Mouse (Mus musculus): ENCODE data around the gene Cecr2. TPM values are rescaled to one million over a fixed set of nuclear protein-coding genes. Genes with fewer than 3 reads are reported as not detected.

Gene Cecr2
- polyA plus RNA-seq, 1 experiment = 49.8 TPM

- H3K4me3 ChIP-seq (replicated peaks; ENCODE audit: control insufficient read depth, low read depth, low read length) = no peak overlapping the region
- WGBS = 83% methylated on average over 2 of the region's 2 CpGs
- no peak for TF ChIP-seq POLR2A (IDR thresholded peaks at IDR 0.05; ENCODE audit: borderline replicate concordance, control insufficient read depth, low read depth, low read length)
- TF ChIP-seq CTCF (IDR thresholded peaks at IDR 0.05; ENCODE audit: control insufficient read depth, insufficient read depth, low read length) = no peak
- no peaks in the 10 kb centered on the region for H3K4me1 ChIP-seq (ENCODE audit: control insufficient read depth, insufficient read depth, low read length)
- no peak overlapping the region for H3K27ac ChIP-seq (ENCODE audit: control insufficient read depth, insufficient read depth, low read depth, low read length, poor library complexity)
These were observed 95.0 kb downstream of the Cecr2 start for GRCm38 (mm10) chr6:120761151-120761550.

DNA sequence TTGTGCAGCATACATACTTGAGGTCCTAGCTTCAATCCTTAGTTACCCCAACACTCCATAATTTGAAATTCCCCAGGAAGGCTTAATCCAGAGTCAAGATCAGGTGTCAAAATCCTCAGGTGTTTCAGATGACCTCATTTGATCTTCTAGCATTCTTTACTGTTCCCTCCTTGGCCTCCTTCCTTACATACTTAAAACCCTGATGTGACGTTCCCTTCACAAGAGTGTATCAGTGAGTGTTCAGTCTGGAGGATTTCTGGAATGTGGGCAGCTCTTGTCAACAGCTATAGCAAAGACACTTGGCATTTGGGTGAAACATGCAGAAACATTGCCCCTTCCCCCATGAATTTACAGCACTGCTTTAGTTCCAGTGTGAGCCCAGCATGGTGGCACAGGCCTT is 103.8 kb downstream of the Cecr2 start:
- TF ChIP-seq CTCF (IDR thresholded peaks at IDR 0.05; ENCODE audit: control insufficient read depth, insufficient read depth, low read length) (no peak), POLR2A (IDR thresholded peaks at IDR 0.05; ENCODE audit: borderline replicate concordance, control insufficient read depth, low read depth, low read length) (no peak)
- Histone ChIP-seq H3K27ac (ENCODE audit: control insufficient read depth, insufficient read depth, low read depth, low read length, poor library complexity) (no peak overlapping the region), H3K4me1 (ENCODE audit: control insufficient read depth, insufficient read depth, low read length) (no peaks in the 10 kb centered on the region), H3K4me3 (replicated peaks; ENCODE audit: control insufficient read depth, low read depth, low read length) (no peak overlapping the region)
- WGBS = 86% methylated on average over 1 of the region's 1 CpGs

- Histone ChIP-seq H3K4me3 (replicated peaks; ENCODE audit: control insufficient read depth, low read depth, low read length) (no peak overlapping the region), H3K27ac (ENCODE audit: control insufficient read depth, insufficient read depth, low read depth, low read length, poor library complexity) (no peak overlapping the region), H3K4me1 (ENCODE audit: control insufficient read depth, insufficient read depth, low read length) (no peaks in the 10 kb centered on the region)
- WGBS = 24% methylated on average over 1 of the region's 1 CpGs
- TF ChIP-seq CTCF (IDR thresholded peaks at IDR 0.05; ENCODE audit: control insufficient read depth, insufficient read depth, low read length) = no peak
- TF ChIP-seq POLR2A (IDR thresholded peaks at IDR 0.05; ENCODE audit: borderline replicate concordance, control insufficient read depth, low read depth, low read length) = no peak
These were observed 105.2 kb downstream of the Cecr2 start for GRCm38 (mm10) chr6:120771366-120771765.

DNA sequence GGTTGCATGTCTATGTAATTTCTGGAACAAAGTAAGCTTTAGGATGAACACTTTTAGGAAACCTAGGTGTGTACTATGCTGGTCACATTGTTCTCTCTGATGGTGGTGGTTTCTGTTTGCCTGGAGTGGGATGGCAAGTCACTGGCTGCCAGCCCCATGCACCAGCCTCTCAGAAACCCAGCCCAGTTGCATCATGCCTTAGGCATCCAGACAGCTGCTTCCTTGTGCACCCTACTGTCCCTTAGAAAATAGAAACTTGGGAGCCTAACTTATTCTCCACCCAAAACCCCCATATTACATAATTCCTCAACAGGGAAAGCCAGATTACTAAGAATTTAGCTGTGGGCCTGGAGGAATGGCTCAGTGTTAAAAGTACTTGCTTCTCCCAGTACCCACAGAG is 105.9 kb downstream of the Cecr2 start:
- Histone ChIP-seq H3K27ac (ENCODE audit: control insufficient read depth, insufficient read depth, low read depth, low read length, poor library complexity) (no peak overlapping the region), H3K4me3 (replicated peaks; ENCODE audit: control insufficient read depth, low read depth, low read length) (no peak overlapping the region), H3K4me1 (ENCODE audit: control insufficient read depth, insufficient read depth, low read length) (no peaks in the 10 kb centered on the region)
- no peak for TF ChIP-seq POLR2A (IDR thresholded peaks at IDR 0.05; ENCODE audit: borderline replicate concordance, control insufficient read depth, low read depth, low read length)
- no peak for TF ChIP-seq CTCF (IDR thresholded peaks at IDR 0.05; ENCODE audit: control insufficient read depth, insufficient read depth, low read length)

DNA sequence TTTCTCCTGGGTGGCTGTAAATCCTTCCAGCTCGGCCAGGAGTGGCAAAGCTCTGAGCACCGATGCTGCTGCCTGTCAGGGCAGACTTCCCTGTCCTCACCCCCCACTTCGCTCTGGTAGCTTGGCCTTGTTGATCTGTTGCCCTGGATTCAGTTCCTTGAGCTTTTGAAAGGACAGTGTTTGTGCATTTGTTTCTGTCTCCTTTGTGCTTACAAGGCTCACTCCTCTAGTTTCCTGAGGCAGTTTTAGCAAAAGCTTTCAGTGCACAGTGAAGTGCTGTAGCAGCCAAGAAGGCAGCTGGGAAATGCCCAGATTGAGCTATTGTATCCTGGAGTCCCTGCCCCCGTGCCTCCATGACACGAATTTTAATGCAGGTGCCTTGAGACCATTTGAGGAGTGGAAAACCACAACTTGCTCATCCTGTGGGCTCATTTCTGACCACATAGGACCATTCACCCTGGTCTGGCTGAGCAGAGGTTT is 107.0 kb downstream of the Cecr2 start, which contains the start of gene Slc25a18:
Gene Slc25a18 (plus strand): TSS at position 430 of the 480 bp plus-strand sequence.
- TF ChIP-seq CTCF (IDR thresholded peaks at IDR 0.05; ENCODE audit: control insufficient read depth, insufficient read depth, low read length) (no peak), POLR2A (IDR thresholded peaks at IDR 0.05; ENCODE audit: borderline replicate concordance, control insufficient read depth, low read depth, low read length) (no peak)
- WGBS = 69% methylated on average over 5 of the region's 5 CpGs
- H3K4me3 ChIP-seq (replicated peaks; ENCODE audit: control insufficient read depth, low read depth, low read length) = no peak within 1 kb of the TSS
- H3K27ac ChIP-seq (ENCODE audit: control insufficient read depth, insufficient read depth, low read depth, low read length, poor library complexity) = no peak within 1 kb of the TSS
- H3K4me1 ChIP-seq (ENCODE audit: control insufficient read depth, insufficient read depth, low read length) = no peaks in the 10 kb centered on the region

- no peaks in the 10 kb centered on the region for H3K4me1 ChIP-seq (ENCODE audit: control insufficient read depth, insufficient read depth, low read length)
- no peak overlapping the region for H3K4me3 ChIP-seq (replicated peaks; ENCODE audit: control insufficient read depth, low read depth, low read length)
- 90% methylated on average over 6 of the region's 6 CpGs for WGBS
- no peak overlapping the region for H3K27ac ChIP-seq (ENCODE audit: control insufficient read depth, insufficient read depth, low read depth, low read length, poor library complexity)
- TF ChIP-seq POLR2A (IDR thresholded peaks at IDR 0.05; ENCODE audit: borderline replicate concordance, control insufficient read depth, low read depth, low read length) (no peak), CTCF (IDR thresholded peaks at IDR 0.05; ENCODE audit: control insufficient read depth, insufficient read depth, low read length) (no peak)
These were observed 107.6 kb downstream of the Cecr2 start for GRCm38 (mm10) chr6:120773763-120774162.

GRCm38 (mm10) chr6:120776286-120776685 is 110.1 kb downstream of the Cecr2 start:
- no peak for TF ChIP-seq POLR2A (IDR thresholded peaks at IDR 0.05; ENCODE audit: borderline replicate concordance, control insufficient read depth, low read depth, low read length)
- no peak for TF ChIP-seq CTCF (IDR thresholded peaks at IDR 0.05; ENCODE audit: control insufficient read depth, insufficient read depth, low read length)
- Histone ChIP-seq H3K4me3 (replicated peaks; ENCODE audit: control insufficient read depth, low read depth, low read length) (no peak overlapping the region), H3K27ac (ENCODE audit: control insufficient read depth, insufficient read depth, low read depth, low read length, poor library complexity) (no peak overlapping the region), H3K4me1 (ENCODE audit: control insufficient read depth, insufficient read depth, low read length) (no peaks in the 10 kb centered on the region)
- 83% methylated on average over 3 of the region's 3 CpGs for WGBS

GRCm38 (mm10) chr6:120777533-120777932 is 111.4 kb downstream of the Cecr2 start:
- no peak overlapping the region for H3K4me3 ChIP-seq (replicated peaks; ENCODE audit: control insufficient read depth, low read depth, low read length)
- 88% methylated on average over 9 of the region's 9 CpGs for WGBS
- no peak overlapping the region for H3K27ac ChIP-seq (ENCODE audit: control insufficient read depth, insufficient read depth, low read depth, low read length, poor library complexity)
- H3K4me1 ChIP-seq (ENCODE audit: control insufficient read depth, insufficient read depth, low read length) = no peaks in the 10 kb centered on the region
- TF ChIP-seq POLR2A (IDR thresholded peaks at IDR 0.05; ENCODE audit: borderline replicate concordance, control insufficient read depth, low read depth, low read length) (no peak), CTCF (IDR thresholded peaks at IDR 0.05; ENCODE audit: control insufficient read depth, insufficient read depth, low read length) (no peak)

- TF ChIP-seq POLR2A (IDR thresholded peaks at IDR 0.05; ENCODE audit: borderline replicate concordance, control insufficient read depth, low read depth, low read length) = no peak
- no peak for TF ChIP-seq CTCF (IDR thresholded peaks at IDR 0.05; ENCODE audit: control insufficient read depth, insufficient read depth, low read length)
- 69% methylated on average over 3 of the region's 3 CpGs for WGBS
- H3K27ac ChIP-seq (ENCODE audit: control insufficient read depth, insufficient read depth, low read depth, low read length, poor library complexity) = no peak overlapping the region
- no peak overlapping the region for H3K4me3 ChIP-seq (replicated peaks; ENCODE audit: control insufficient read depth, low read depth, low read length)
- no peaks in the 10 kb centered on the region for H3K4me1 ChIP-seq (ENCODE audit: control insufficient read depth, insufficient read depth, low read length)
These were observed 112.1 kb downstream of the Cecr2 start for GRCm38 (mm10) chr6:120778226-120778625.
